Mouse (Mus musculus): ENCODE data around the gene Gls2. TPM values are rescaled to one million over a fixed set of nuclear protein-coding genes. Genes with fewer than 3 reads are reported as not detected.
"Not testable (repeated sequence)": the region's sequence is repeated elsewhere in the genome, so short reads cannot be mapped to it uniquely, and the experiment has no call there.

Gls2 gene
- polyA plus RNA-seq, 1 experiment from 2014 or later: 1.7 TPM

DNA sequence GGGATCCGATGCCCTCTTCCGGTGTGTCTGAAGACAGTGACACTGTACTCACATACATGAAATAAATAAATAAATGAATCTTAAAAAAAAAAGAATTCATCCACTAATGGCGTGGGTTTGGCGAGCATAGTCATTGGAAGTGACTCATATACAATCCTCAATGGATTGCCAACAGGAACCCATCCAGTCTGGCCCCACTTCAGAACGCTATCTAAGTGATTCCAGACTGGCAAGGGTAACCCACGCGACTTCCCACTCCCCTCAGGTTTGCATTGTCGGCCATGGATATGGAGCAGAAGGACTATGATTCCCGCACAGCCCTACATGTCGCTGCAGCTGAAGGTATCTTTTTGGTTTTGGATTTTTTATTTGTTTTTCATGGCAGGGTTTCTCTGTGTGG, 14.1 kb downstream of the Gls2 start:
- Histone ChIP-seq H3K4me2 (ENCODE audit: low read length) (no peak overlapping the region), H3K36me3 (ENCODE audit: control insufficient read depth, insufficient read depth, low read length) (peaks cover 6% of the 10 kb centered on the region; the same call in 1 of the 2 replicates), H3K27me3 (replicated peaks; ENCODE audit: control insufficient read depth, insufficient read depth, low read length) (0 out of 2 replicates have a peak, but pooled peaks cover under 1% of the 10 kb centered on the region), H3K9me3 (ENCODE audit: control insufficient read depth, low read length) (no peaks in the 10 kb centered on the region), H3K4me3 (ENCODE audit: low read depth, low read length) (no peak overlapping the region), H3K27ac (ENCODE audit: low read depth) (no peak overlapping the region), H3K4me1 (replicated peaks; ENCODE audit: control insufficient read depth, insufficient read depth, low read length) (peaks cover 6% of the 10 kb centered on the region), H3K9ac (ENCODE audit: low read length) (no peak overlapping the region)
- WGBS: 96% methylated on average over 10 of the region's 10 CpGs
- ATAC-seq (replicated peaks; ENCODE audit: low FRiP score, low TSS enrichment, low read depth) (no peak), DNase-seq (ENCODE audit: low spot score) (no peak)

DNA sequence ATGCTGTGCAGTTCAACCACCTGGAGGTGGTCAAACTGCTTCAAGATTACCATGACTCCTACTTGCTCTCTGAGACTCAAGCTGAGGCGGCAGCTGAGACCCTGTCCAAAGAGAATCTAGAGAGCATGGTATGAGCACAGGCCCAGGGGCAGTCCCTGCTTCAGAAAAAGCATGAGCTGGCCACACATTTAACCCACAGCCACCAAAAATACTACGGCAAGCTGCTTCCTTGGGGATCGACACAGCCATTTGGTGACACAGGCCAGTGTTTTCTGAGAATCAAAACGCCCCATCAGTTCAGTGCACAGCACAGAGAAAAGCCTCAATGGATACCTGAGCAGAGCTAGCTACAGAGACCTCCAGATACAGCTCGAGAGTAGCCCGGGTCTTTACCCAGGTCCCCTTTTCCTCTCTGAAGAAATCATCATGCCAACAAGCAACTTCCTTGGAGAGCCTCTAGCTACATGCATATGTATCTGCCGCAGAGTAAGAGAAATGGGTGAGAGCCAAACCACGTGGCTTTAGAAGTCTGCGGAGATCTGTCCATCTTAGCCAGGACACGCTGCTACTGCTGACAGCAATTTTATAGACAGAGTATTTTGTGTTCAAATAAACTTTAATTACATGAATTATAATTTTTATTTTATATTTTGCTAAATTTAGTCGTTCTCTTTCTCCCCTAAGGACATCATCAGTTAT, 15.2 kb downstream of the Gls2 start:
- DNase-seq (ENCODE audit: low spot score) (no peak), ATAC-seq (replicated peaks; ENCODE audit: low FRiP score, low TSS enrichment, low read depth) (no peak)
- Histone ChIP-seq H3K9me3 (ENCODE audit: control insufficient read depth, low read length) (no peaks in the 10 kb centered on the region), H3K4me3 (ENCODE audit: low read depth, low read length) (no peak overlapping the region), H3K27me3 (replicated peaks; ENCODE audit: control insufficient read depth, insufficient read depth, low read length) (0 out of 2 replicates have a peak, but pooled peaks cover 8% of the 10 kb centered on the region), H3K36me3 (ENCODE audit: control insufficient read depth, insufficient read depth, low read length) (peaks cover 6% of the 10 kb centered on the region; the same call in 1 of the 2 replicates), H3K27ac (ENCODE audit: low read depth) (no peak overlapping the region), H3K9ac (ENCODE audit: low read length) (no peak overlapping the region), H3K4me1 (replicated peaks; ENCODE audit: control insufficient read depth, insufficient read depth, low read length) (peaks cover 6% of the 10 kb centered on the region), H3K4me2 (ENCODE audit: low read length) (no peak overlapping the region)
- 92% methylated on average over 11 of the region's 11 CpGs for WGBS

DNA sequence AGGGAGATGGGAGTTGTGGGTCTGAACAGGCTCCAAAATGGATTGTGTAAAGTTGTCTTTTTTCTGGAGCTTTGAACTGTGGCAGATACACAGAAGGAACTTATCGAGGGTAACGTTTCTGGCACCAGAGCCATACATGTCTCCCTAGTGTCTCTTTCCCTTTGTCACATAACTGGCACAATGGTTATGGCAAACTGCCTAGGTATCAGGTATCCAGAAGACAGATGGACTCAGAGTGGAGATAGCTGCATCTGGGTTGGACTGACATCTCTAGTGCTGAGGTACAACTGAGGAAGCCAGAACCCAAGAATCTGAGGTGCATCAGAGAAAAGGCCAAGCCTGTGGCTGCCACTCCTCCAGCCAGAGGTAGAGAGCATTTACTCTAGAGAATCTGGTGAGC, 15.9 kb downstream of the Gls2 start:
- WGBS: 92% methylated on average over 2 of the region's 2 CpGs
- Histone ChIP-seq H3K27me3 (replicated peaks; ENCODE audit: control insufficient read depth, insufficient read depth, low read length) (0 out of 2 replicates have a peak, but pooled peaks cover 11% of the 10 kb centered on the region), H3K27ac (ENCODE audit: low read depth) (no peak overlapping the region), H3K4me2 (ENCODE audit: low read length) (no peak overlapping the region), H3K36me3 (ENCODE audit: control insufficient read depth, insufficient read depth, low read length) (peaks cover 6% of the 10 kb centered on the region; the same call in 1 of the 2 replicates), H3K4me3 (ENCODE audit: low read depth, low read length) (no peak overlapping the region), H3K9me3 (ENCODE audit: control insufficient read depth, low read length) (no peaks in the 10 kb centered on the region), H3K9ac (ENCODE audit: low read length) (no peak overlapping the region), H3K4me1 (replicated peaks; ENCODE audit: control insufficient read depth, insufficient read depth, low read length) (peaks cover 6% of the 10 kb centered on the region)
- ATAC-seq (replicated peaks; ENCODE audit: low FRiP score, low TSS enrichment, low read depth): no peak
- no peak for DNase-seq (ENCODE audit: low spot score)

DNA sequence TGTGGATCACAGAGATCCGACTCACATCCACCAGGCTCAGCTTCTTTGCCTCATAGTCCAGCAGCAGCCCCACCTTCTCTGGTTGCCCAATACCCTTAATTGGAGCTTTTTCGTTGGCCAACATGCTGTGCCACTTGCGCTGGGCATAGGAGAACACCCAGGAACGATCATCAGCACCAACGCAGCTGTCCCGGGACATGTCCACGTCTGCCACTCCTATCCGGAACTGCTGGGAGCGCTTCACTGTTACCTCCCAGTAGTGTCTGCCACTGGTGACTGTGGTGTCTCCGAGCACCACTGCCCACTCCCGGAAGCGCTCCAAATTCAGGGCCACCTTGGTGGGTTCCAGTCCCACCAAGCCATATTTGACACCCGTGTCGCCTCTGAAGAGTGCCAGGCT, 16.7 kb downstream of the Gls2 start:
- H3K4me3 ChIP-seq (ENCODE audit: low read depth, low read length): peak overlapping the region; percentile 76
- no peak for DNase-seq (ENCODE audit: low spot score)
- peak overlapping the region; percentile 95 for H3K4me2 ChIP-seq (ENCODE audit: low read length)
- H3K9ac ChIP-seq (ENCODE audit: low read length): peak overlapping the region; percentile 59
- H3K9me3 ChIP-seq (ENCODE audit: control insufficient read depth, low read length): no peaks in the 10 kb centered on the region
- H3K36me3 ChIP-seq (ENCODE audit: control insufficient read depth, insufficient read depth, low read length): peaks cover 6% of the 10 kb centered on the region; the same call in 1 of the 2 replicates
- no peak overlapping the region for H3K27ac ChIP-seq (ENCODE audit: low read depth)
- H3K4me1 ChIP-seq (replicated peaks; ENCODE audit: control insufficient read depth, insufficient read depth, low read length): peaks cover 6% of the 10 kb centered on the region
- H3K27me3 ChIP-seq (replicated peaks; ENCODE audit: control insufficient read depth, insufficient read depth, low read length): 0 out of 2 replicates have a peak, but pooled peaks cover 11% of the 10 kb centered on the region
- no peak; the same call in 1 of the 2 replicates for ATAC-seq (replicated peaks; ENCODE audit: low FRiP score, low TSS enrichment, low read depth)
- WGBS: 24% methylated on average over 14 of the region's 14 CpGs

DNA sequence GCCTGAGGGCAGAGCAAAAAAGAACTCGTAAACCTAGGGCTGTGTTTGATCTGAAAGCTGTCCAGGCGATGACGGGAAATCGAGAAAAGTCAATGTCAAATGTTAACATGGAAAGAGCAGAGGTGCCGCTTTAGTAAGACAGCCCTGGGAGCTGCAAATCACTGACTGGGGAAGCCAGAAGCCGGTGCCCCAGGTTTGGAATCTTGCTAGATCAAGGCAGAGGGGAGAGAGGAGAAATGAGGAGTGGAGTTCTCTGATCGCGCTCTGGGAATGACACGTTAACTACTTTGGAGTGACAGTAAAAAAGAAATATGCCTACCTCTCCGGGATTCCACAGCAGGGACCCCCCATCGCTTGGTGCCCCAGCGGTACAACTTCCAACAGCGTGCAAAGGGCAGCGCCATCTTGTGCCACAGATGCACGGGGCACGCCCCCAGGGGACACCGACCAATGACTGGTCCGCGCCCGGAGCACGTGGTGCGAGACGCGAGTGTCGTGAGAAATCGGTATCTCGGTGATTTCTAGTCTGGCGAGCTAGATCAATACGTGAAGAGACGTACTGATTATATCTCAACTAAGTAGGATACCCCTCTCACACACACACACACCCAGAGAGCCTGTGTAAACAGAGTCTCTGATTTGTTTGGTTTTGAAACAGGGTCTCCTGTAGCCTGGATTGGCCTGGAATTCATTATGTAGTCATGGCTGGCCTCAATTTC, 17.3 kb downstream of the Gls2 start, which contains the start of gene Spryd4:
Spryd4 (minus strand) TSS at position 418 of the 719 bp plus-strand sequence.
- under 1% methylated on average over 30 of the region's 30 CpGs for WGBS
- Histone ChIP-seq H3K9me3 (ENCODE audit: control insufficient read depth, low read length) (no peaks in the 10 kb centered on the region), H3K4me2 (ENCODE audit: low read length) (peak within 1 kb of the TSS; percentile 95), H3K4me1 (replicated peaks; ENCODE audit: control insufficient read depth, insufficient read depth, low read length) (peaks cover 6% of the 10 kb centered on the region), H3K9ac (ENCODE audit: low read length) (peak within 1 kb of the TSS; percentile 59), H3K27ac (ENCODE audit: low read depth) (peak within 1 kb of the TSS; percentile 51; the same call in 1 of the 2 replicates), H3K4me3 (ENCODE audit: low read depth, low read length) (peak within 1 kb of the TSS; percentile 76), H3K36me3 (ENCODE audit: control insufficient read depth, insufficient read depth, low read length) (peaks cover 6% of the 10 kb centered on the region; the same call in 1 of the 2 replicates), H3K27me3 (replicated peaks; ENCODE audit: control insufficient read depth, insufficient read depth, low read length) (0 out of 2 replicates have a peak, but pooled peaks cover 11% of the 10 kb centered on the region)
- DNase-seq (ENCODE audit: low spot score) (peak; percentile 94), ATAC-seq (replicated peaks; ENCODE audit: low FRiP score, low TSS enrichment, low read depth) (peak; percentile 94)

DNA sequence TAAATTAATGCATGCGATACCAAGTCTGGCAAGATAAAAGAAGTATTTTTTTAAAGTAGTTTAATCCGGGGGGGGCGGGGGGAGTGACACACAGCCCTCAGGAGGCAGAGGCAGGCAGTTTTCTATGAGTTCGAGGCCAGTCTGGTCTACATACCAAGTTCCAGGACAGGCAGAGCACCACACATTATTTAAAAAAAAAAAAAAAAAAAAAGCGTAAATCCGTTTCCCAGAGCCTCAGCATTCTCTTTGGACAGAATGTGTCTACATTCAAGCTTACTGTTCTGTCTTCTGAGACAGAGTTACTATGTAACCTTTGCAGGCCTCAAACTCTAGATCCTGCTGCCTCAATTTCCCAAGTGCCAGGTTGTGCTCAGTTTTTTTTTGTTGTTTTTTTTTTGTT, 17.9 kb downstream of the Gls2 start:
- Histone ChIP-seq H3K27me3 (replicated peaks; ENCODE audit: control insufficient read depth, insufficient read depth, low read length) (0 out of 2 replicates have a peak, but pooled peaks cover 11% of the 10 kb centered on the region), H3K4me3 (ENCODE audit: low read depth, low read length) (peak overlapping the region; percentile 76), H3K4me2 (ENCODE audit: low read length) (peak overlapping the region; percentile 95), H3K9ac (ENCODE audit: low read length) (no peak overlapping the region), H3K36me3 (ENCODE audit: control insufficient read depth, insufficient read depth, low read length) (0 out of 2 replicates have a peak, but pooled peaks cover 6% of the 10 kb centered on the region), H3K4me1 (replicated peaks; ENCODE audit: control insufficient read depth, insufficient read depth, low read length) (peaks cover 6% of the 10 kb centered on the region), H3K9me3 (ENCODE audit: control insufficient read depth, low read length) (no peaks in the 10 kb centered on the region), H3K27ac (ENCODE audit: low read depth) (peak overlapping the region; percentile 51; the same call in 1 of the 2 replicates)
- ATAC-seq (replicated peaks; ENCODE audit: low FRiP score, low TSS enrichment, low read depth) (no peak), DNase-seq (ENCODE audit: low spot score) (no peak)
- 36% methylated on average over 6 of the region's 6 CpGs for WGBS

DNA sequence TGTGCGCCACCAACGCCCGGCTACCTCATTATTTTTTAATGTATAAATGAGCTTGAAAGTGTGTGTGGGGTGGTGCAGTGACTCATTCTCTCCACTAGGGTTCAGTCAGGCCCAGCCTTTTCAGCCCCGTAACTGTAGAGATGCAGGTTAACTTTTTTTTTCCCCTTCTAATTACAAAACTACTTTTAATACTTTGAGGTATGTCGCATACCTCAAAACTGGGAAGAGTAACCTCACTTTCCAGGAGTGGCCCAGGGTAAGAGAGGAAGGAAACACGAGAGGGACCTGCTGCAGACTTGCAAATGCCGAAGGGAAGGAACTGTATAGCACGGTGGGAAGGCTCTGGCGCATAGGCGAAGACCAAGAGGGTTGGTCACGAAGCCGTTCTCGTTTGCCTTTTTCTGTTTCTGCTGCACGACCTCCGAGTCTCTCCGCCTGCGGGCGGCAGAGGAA, 18.6 kb downstream of the Gls2 start:
- H3K9me3 ChIP-seq (ENCODE audit: control insufficient read depth, low read length): no peaks in the 10 kb centered on the region
- H3K9ac ChIP-seq (ENCODE audit: low read length): peak overlapping the region; percentile 32
- H3K4me2 ChIP-seq (ENCODE audit: low read length): peak overlapping the region; percentile 57
- 3% methylated on average over 18 of the region's 18 CpGs for WGBS
- H3K36me3 ChIP-seq (ENCODE audit: control insufficient read depth, insufficient read depth, low read length): 0 out of 2 replicates have a peak, but pooled peaks cover 6% of the 10 kb centered on the region
- DNase-seq (ENCODE audit: low spot score): peak; percentile 77
- H3K4me1 ChIP-seq (replicated peaks; ENCODE audit: control insufficient read depth, insufficient read depth, low read length): peaks cover 6% of the 10 kb centered on the region
- H3K4me3 ChIP-seq (ENCODE audit: low read depth, low read length): peak overlapping the region; percentile 34
- H3K27me3 ChIP-seq (replicated peaks; ENCODE audit: control insufficient read depth, insufficient read depth, low read length): 0 out of 2 replicates have a peak, but pooled peaks cover 11% of the 10 kb centered on the region
- ATAC-seq (replicated peaks; ENCODE audit: low FRiP score, low TSS enrichment, low read depth): peak; percentile 60; the same call in 1 of the 2 replicates
- H3K27ac ChIP-seq (ENCODE audit: low read depth): no peak overlapping the region

DNA sequence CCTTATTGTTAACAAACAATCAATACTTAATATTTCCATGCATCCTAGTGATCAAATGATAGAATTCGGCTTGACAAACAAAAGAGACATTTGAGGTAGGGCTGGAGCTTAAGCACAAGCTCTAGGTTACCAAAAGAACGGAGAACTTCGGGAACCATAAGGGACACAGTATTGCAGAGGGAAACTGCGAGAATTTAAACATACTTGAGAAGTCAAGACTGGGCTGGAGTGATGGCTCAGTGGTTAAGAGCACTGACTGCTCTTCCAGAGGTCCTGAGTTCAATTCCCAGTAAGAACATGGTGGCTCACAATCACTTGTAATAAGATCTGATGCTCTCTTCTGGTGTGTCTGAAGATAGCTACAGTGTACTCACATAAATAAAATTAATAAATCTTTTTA, 19.9 kb downstream of the Gls2 start:
- H3K4me2 ChIP-seq (ENCODE audit: low read length); ATAC-seq (replicated peaks; ENCODE audit: low FRiP score, low TSS enrichment, low read depth); H3K36me3 ChIP-seq (ENCODE audit: control insufficient read depth, insufficient read depth, low read length); H3K4me1 ChIP-seq (replicated peaks; ENCODE audit: control insufficient read depth, insufficient read depth, low read length); H3K9me3 ChIP-seq (ENCODE audit: control insufficient read depth, low read length); H3K4me3 ChIP-seq (ENCODE audit: low read depth, low read length); H3K27ac ChIP-seq (ENCODE audit: low read depth); H3K9ac ChIP-seq (ENCODE audit: low read length); DNase-seq (ENCODE audit: low spot score): not testable (repeated sequence)
- 0 out of 2 replicates have a peak, but pooled peaks cover 11% of the 10 kb centered on the region for H3K27me3 ChIP-seq (replicated peaks; ENCODE audit: control insufficient read depth, insufficient read depth, low read length)
- 84% methylated on average over 4 of the region's 4 CpGs for WGBS
